Mouse (Mus musculus): ENCODE measurements around the gene Acad9. TPM values are rescaled to one million over a fixed set of nuclear protein-coding genes. Genes with fewer than 3 reads are reported as not detected.

Gene Acad9
- polyA plus RNA-seq, 1 experiment from 2014 or later, result 77.3 TPM

- 0 out of 2 replicates have a peak, but pooled peaks cover 4% of the 10 kb centered on the region for H3K27me3 ChIP-seq (replicated peaks; ENCODE audit: control insufficient read depth, insufficient read depth, low read length)
- H3K36me3 ChIP-seq (ENCODE audit: control insufficient read depth, insufficient read depth, low read length), result no peaks in the 10 kb centered on the region
- peak; percentile 82 for DNase-seq (ENCODE audit: low spot score)
- no peak overlapping the region for H3K4me3 ChIP-seq (ENCODE audit: low read depth, low read length)
- H3K9me3 ChIP-seq (ENCODE audit: control insufficient read depth, low read length), result no peaks in the 10 kb centered on the region
- ATAC-seq (replicated peaks; ENCODE audit: low FRiP score, low TSS enrichment, low read depth), result no peak
- no peaks in the 10 kb centered on the region for H3K4me1 ChIP-seq (replicated peaks; ENCODE audit: control insufficient read depth, insufficient read depth, low read length)
- H3K27ac ChIP-seq (ENCODE audit: low read depth), result no peak overlapping the region
- WGBS, result 34% methylated on average over 8 of the region's 8 CpGs
- H3K4me2 ChIP-seq (ENCODE audit: low read length), result no peak overlapping the region
- no peak overlapping the region for H3K9ac ChIP-seq (ENCODE audit: low read length)
These were observed 5.5 kb upstream of the Acad9 start for GRCm38 (mm10) chr3:36060096-36060850.

- no peak for DNase-seq (ENCODE audit: low spot score)
- no peak overlapping the region for H3K9ac ChIP-seq (ENCODE audit: low read length)
- H3K4me2 ChIP-seq (ENCODE audit: low read length), result no peak overlapping the region
- no peak overlapping the region for H3K4me3 ChIP-seq (ENCODE audit: low read depth, low read length)
- no peak for ATAC-seq (replicated peaks; ENCODE audit: low FRiP score, low TSS enrichment, low read depth)
- H3K36me3 ChIP-seq (ENCODE audit: control insufficient read depth, insufficient read depth, low read length), result 0 out of 2 replicates have a peak, but pooled peaks cover 1% of the 10 kb centered on the region
- 91% methylated on average over 1 of the region's 1 CpGs for WGBS
- H3K27ac ChIP-seq (ENCODE audit: low read depth), result no peak overlapping the region
- no peaks in the 10 kb centered on the region for H3K9me3 ChIP-seq (ENCODE audit: control insufficient read depth, low read length)
- H3K27me3 ChIP-seq (replicated peaks; ENCODE audit: control insufficient read depth, insufficient read depth, low read length), result 0 out of 2 replicates have a peak, but pooled peaks cover 4% of the 10 kb centered on the region
- peaks cover 12% of the 10 kb centered on the region for H3K4me1 ChIP-seq (replicated peaks; ENCODE audit: control insufficient read depth, insufficient read depth, low read length)
These were observed 1.2 kb upstream of the Acad9 start for GRCm38 (mm10) chr3:36064592-36065061.

GRCm38 (mm10) chr3:36065166-36065565, 613 bp upstream of the Acad9 start:
- H3K4me2 ChIP-seq (ENCODE audit: low read length), result peak overlapping the region; percentile 84
- H3K27ac ChIP-seq (ENCODE audit: low read depth), result no peak overlapping the region
- H3K4me3 ChIP-seq (ENCODE audit: low read depth, low read length), result peak overlapping the region; percentile 80
- 97% methylated on average over 2 of the region's 2 CpGs for WGBS
- DNase-seq (ENCODE audit: low spot score), result no peak
- H3K27me3 ChIP-seq (replicated peaks; ENCODE audit: control insufficient read depth, insufficient read depth, low read length), result 0 out of 2 replicates have a peak, but pooled peaks cover 4% of the 10 kb centered on the region
- H3K4me1 ChIP-seq (replicated peaks; ENCODE audit: control insufficient read depth, insufficient read depth, low read length), result peaks cover 12% of the 10 kb centered on the region
- H3K36me3 ChIP-seq (ENCODE audit: control insufficient read depth, insufficient read depth, low read length), result peaks cover 7% of the 10 kb centered on the region
- no peak overlapping the region for H3K9ac ChIP-seq (ENCODE audit: low read length)
- H3K9me3 ChIP-seq (ENCODE audit: control insufficient read depth, low read length), result no peaks in the 10 kb centered on the region
- no peak for ATAC-seq (replicated peaks; ENCODE audit: low FRiP score, low TSS enrichment, low read depth)

GRCm38 (mm10) chr3:36067731-36068130, 2.0 kb downstream of the Acad9 start:
- Histone ChIP-seq H3K36me3 (ENCODE audit: control insufficient read depth, insufficient read depth, low read length) (peaks cover 20% of the 10 kb centered on the region), H3K4me3 (ENCODE audit: low read depth, low read length) (no peak overlapping the region), H3K4me2 (ENCODE audit: low read length) (no peak overlapping the region), H3K27ac (ENCODE audit: low read depth) (no peak overlapping the region), H3K9ac (ENCODE audit: low read length) (no peak overlapping the region), H3K27me3 (replicated peaks; ENCODE audit: control insufficient read depth, insufficient read depth, low read length) (no peaks in the 10 kb centered on the region), H3K9me3 (ENCODE audit: control insufficient read depth, low read length) (no peaks in the 10 kb centered on the region), H3K4me1 (replicated peaks; ENCODE audit: control insufficient read depth, insufficient read depth, low read length) (peaks cover 12% of the 10 kb centered on the region)
- ATAC-seq (replicated peaks; ENCODE audit: low FRiP score, low TSS enrichment, low read depth), result no peak
- WGBS, result 85% methylated on average over 6 of the region's 6 CpGs
- peak; percentile 42 for DNase-seq (ENCODE audit: low spot score)

- peaks cover 43% of the 10 kb centered on the region for H3K36me3 ChIP-seq (ENCODE audit: control insufficient read depth, insufficient read depth, low read length)
- no peak overlapping the region for H3K4me3 ChIP-seq (ENCODE audit: low read depth, low read length)
- H3K4me2 ChIP-seq (ENCODE audit: low read length), result no peak overlapping the region
- WGBS, result 92% methylated on average over 4 of the region's 4 CpGs
- DNase-seq (ENCODE audit: low spot score), result no peak
- no peak overlapping the region for H3K9ac ChIP-seq (ENCODE audit: low read length)
- H3K4me1 ChIP-seq (replicated peaks; ENCODE audit: control insufficient read depth, insufficient read depth, low read length), result peaks cover 12% of the 10 kb centered on the region
- no peak for ATAC-seq (replicated peaks; ENCODE audit: low FRiP score, low TSS enrichment, low read depth)
- H3K9me3 ChIP-seq (ENCODE audit: control insufficient read depth, low read length), result no peaks in the 10 kb centered on the region
- H3K27me3 ChIP-seq (replicated peaks; ENCODE audit: control insufficient read depth, insufficient read depth, low read length), result no peaks in the 10 kb centered on the region
- H3K27ac ChIP-seq (ENCODE audit: low read depth), result no peak overlapping the region
These were observed 4.7 kb downstream of the Acad9 start for GRCm38 (mm10) chr3:36070436-36070835.

DNA sequence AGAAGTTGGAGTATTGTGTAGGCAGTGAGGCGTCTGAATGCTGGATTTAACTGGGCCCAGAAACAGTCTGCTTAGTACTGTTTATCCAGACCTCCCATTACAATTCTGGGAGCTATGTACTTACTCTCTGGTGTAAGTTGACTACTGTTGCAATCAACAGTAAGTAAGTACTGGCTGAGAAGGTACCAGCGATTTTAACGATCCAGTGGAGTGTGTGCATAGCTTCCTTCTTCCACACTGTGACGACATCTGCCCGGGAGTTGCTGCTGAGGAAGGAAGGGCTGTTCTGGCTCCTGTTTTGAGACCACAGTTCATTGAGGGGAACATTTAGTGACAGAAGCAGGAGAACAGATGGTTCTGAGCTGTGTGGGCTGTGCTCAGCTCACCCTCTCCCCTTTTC, 5.3 kb downstream of the Acad9 start:
- Histone ChIP-seq H3K27me3 (replicated peaks; ENCODE audit: control insufficient read depth, insufficient read depth, low read length) (no peaks in the 10 kb centered on the region), H3K4me1 (replicated peaks; ENCODE audit: control insufficient read depth, insufficient read depth, low read length) (peaks cover 12% of the 10 kb centered on the region), H3K9ac (ENCODE audit: low read length) (no peak overlapping the region), H3K9me3 (ENCODE audit: control insufficient read depth, low read length) (no peaks in the 10 kb centered on the region), H3K4me3 (ENCODE audit: low read depth, low read length) (no peak overlapping the region), H3K27ac (ENCODE audit: low read depth) (no peak overlapping the region), H3K4me2 (ENCODE audit: low read length) (no peak overlapping the region), H3K36me3 (ENCODE audit: control insufficient read depth, insufficient read depth, low read length) (peaks cover 49% of the 10 kb centered on the region)
- 92% methylated on average over 5 of the region's 5 CpGs for WGBS
- ATAC-seq (replicated peaks; ENCODE audit: low FRiP score, low TSS enrichment, low read depth), result no peak
- no peak for DNase-seq (ENCODE audit: low spot score)

DNA sequence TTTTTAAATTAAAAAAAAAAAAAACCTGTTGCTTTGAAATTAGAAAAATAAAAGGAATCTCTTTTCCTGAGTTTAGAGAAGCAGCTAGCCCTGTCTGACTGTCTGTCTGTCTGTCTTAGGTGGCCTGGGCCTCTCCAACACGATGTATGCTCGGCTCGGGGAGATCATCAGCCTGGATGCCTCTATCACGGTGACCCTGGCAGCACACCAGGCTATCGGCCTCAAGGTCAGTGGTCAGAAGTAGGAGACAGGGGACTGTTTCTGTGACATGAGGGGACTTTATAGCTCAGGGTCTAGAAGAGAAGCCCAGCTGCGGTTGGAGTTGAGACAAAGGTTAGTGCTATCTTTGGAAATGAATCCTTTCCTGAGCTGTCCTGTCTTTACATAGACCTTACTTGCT, 8.5 kb downstream of the Acad9 start:
- no peak overlapping the region for H3K9ac ChIP-seq (ENCODE audit: low read length)
- 96% methylated on average over 6 of the region's 6 CpGs for WGBS
- H3K4me2 ChIP-seq (ENCODE audit: low read length), result no peak overlapping the region
- peaks cover 81% of the 10 kb centered on the region for H3K36me3 ChIP-seq (ENCODE audit: control insufficient read depth, insufficient read depth, low read length)
- no peak overlapping the region for H3K27ac ChIP-seq (ENCODE audit: low read depth)
- DNase-seq (ENCODE audit: low spot score), result peak; percentile 23
- no peaks in the 10 kb centered on the region for H3K4me1 ChIP-seq (replicated peaks; ENCODE audit: control insufficient read depth, insufficient read depth, low read length)
- no peak for ATAC-seq (replicated peaks; ENCODE audit: low FRiP score, low TSS enrichment, low read depth)
- H3K4me3 ChIP-seq (ENCODE audit: low read depth, low read length), result no peak overlapping the region
- no peaks in the 10 kb centered on the region for H3K9me3 ChIP-seq (ENCODE audit: control insufficient read depth, low read length)
- H3K27me3 ChIP-seq (replicated peaks; ENCODE audit: control insufficient read depth, insufficient read depth, low read length), result no peaks in the 10 kb centered on the region

GRCm38 (mm10) chr3:36075466-36075865, 9.7 kb downstream of the Acad9 start:
- Histone ChIP-seq H3K9ac (ENCODE audit: low read length) (no peak overlapping the region), H3K36me3 (ENCODE audit: control insufficient read depth, insufficient read depth, low read length) (peaks cover 83% of the 10 kb centered on the region), H3K4me3 (ENCODE audit: low read depth, low read length) (no peak overlapping the region), H3K27ac (ENCODE audit: low read depth) (no peak overlapping the region), H3K4me2 (ENCODE audit: low read length) (no peak overlapping the region), H3K27me3 (replicated peaks; ENCODE audit: control insufficient read depth, insufficient read depth, low read length) (no peaks in the 10 kb centered on the region), H3K4me1 (replicated peaks; ENCODE audit: control insufficient read depth, insufficient read depth, low read length) (no peaks in the 10 kb centered on the region), H3K9me3 (ENCODE audit: control insufficient read depth, low read length) (no peaks in the 10 kb centered on the region)
- DNase-seq (ENCODE audit: low spot score) (peak; percentile 10), ATAC-seq (replicated peaks; ENCODE audit: low FRiP score, low TSS enrichment, low read depth) (no peak)
- WGBS, result 96% methylated on average over 6 of the region's 6 CpGs

GRCm38 (mm10) chr3:36077386-36077785, 11.6 kb downstream of the Acad9 start:
- no peaks in the 10 kb centered on the region for H3K27me3 ChIP-seq (replicated peaks; ENCODE audit: control insufficient read depth, insufficient read depth, low read length)
- no peak overlapping the region for H3K27ac ChIP-seq (ENCODE audit: low read depth)
- ATAC-seq (replicated peaks; ENCODE audit: low FRiP score, low TSS enrichment, low read depth) (no peak), DNase-seq (ENCODE audit: low spot score) (peak; percentile 16)
- H3K4me2 ChIP-seq (ENCODE audit: low read length), result no peak overlapping the region
- H3K36me3 ChIP-seq (ENCODE audit: control insufficient read depth, insufficient read depth, low read length), result peaks cover 92% of the 10 kb centered on the region
- H3K4me3 ChIP-seq (ENCODE audit: low read depth, low read length), result no peak overlapping the region
- H3K4me1 ChIP-seq (replicated peaks; ENCODE audit: control insufficient read depth, insufficient read depth, low read length), result no peaks in the 10 kb centered on the region
- H3K9ac ChIP-seq (ENCODE audit: low read length), result no peak overlapping the region
- no peaks in the 10 kb centered on the region for H3K9me3 ChIP-seq (ENCODE audit: control insufficient read depth, low read length)
- WGBS, result 89% methylated on average over 3 of the region's 3 CpGs
